Mouse (Mus musculus): ENCODE measurements around the gene Ggcx.

GRCm38 (mm10) chr6:72410518-72410917 is 3.6 kb upstream of the Ggcx start:
- TF ChIP-seq CTCF (IDR thresholded peaks at IDR 0.05) (no peak), EP300 (IDR thresholded peaks at IDR 0.05) (no peak)
